Mouse (Mus musculus) ES-Bruce4 (cell line): ENCODE data around the gene Ankrd65.

Source experiments
- CTCF ChIP-seq: IDR thresholded peaks from one replicate; pipeline ENCODE4 v1.8.1; 2011; ENCODE audit warnings: low read depth, low read length
- EP300 ChIP-seq: IDR thresholded peaks from 2 replicates; pipeline ENCODE4 v1.6.1; 2011; ENCODE audit warnings: low read depth, low read length; ENCODE audit not compliant: insufficient read depth
- POLR2A ChIP-seq: IDR thresholded peaks from one replicate; pipeline ENCODE4 v1.8.1; 2011; ENCODE audit warnings: low read length; ENCODE audit not compliant: insufficient read depth

DNA sequence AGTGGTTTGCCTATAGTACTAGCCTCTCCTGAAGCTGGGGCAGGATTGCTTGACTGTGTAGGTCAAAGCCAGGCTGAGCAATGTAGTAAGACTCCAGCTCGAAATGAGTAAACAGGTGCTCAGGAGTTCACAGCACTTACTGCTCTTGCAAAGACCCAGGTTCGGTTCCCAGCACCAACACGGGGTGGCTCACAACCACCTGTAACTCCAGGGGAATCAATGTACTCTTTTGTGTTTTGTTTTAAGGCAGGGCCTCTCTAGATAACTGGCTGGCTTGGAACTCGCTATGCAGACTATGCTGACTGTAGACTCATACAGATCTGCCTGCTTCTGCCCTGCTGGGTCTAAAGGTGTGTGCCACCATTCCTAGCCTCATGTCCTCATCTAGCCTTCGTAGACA is 47.6 kb upstream of the Ankrd65 start:
- TF ChIP-seq POLR2A (no peak), CTCF (no peak), EP300 (no peak)
